Mouse (Mus musculus) ES-Bruce4 (cell line): Measurements from ENCODE around the gene Fastk. TPM values are rescaled to one million over a fixed set of nuclear protein-coding genes. Genes with fewer than 3 reads are reported as not detected.

Source experiments
- H3K27ac ChIP-seq: 2 replicates; pipeline ENCODE4 v1.5.1; 2012; ENCODE audit warnings: low read length, inconsistent platforms; ENCODE audit not compliant: insufficient read depth
- H3K27me3 ChIP-seq: 2 replicates; pipeline ENCODE4 v1.6.1; 2012; ENCODE audit warnings: mild to moderate bottlenecking, low read length, inconsistent platforms; ENCODE audit not compliant: control insufficient read depth, poor library complexity, insufficient read depth, severe bottlenecking
- H3K36me3 ChIP-seq: 2 replicates; pipeline ENCODE4 v1.6.1; 2012; ENCODE audit warnings: inconsistent platforms, mild to moderate bottlenecking, low read length, moderate library complexity; ENCODE audit not compliant: control insufficient read depth, poor library complexity, insufficient read depth, severe bottlenecking
- H3K4me1 ChIP-seq: one replicate; pipeline ENCODE4 v1.8.1; 2011; ENCODE audit warnings: low read length; ENCODE audit not compliant: control insufficient read depth, insufficient read depth
- H3K4me3 ChIP-seq: 2 replicates; pipeline ENCODE4 v1.5.1; 2011; ENCODE audit warnings: low read depth, mild to moderate bottlenecking, low read length
- H3K9ac ChIP-seq: 2 replicates; pipeline ENCODE4 v1.6.1; 2012; ENCODE audit warnings: low read depth, mild to moderate bottlenecking, inconsistent platforms; ENCODE audit not compliant: poor library complexity, severe bottlenecking
- H3K9me3 ChIP-seq: replicated peaks from 2 replicates; pipeline ENCODE4 v1.6.1; 2012; ENCODE audit warnings: mild to moderate bottlenecking, low read length, inconsistent platforms; ENCODE audit not compliant: control insufficient read depth, poor library complexity, insufficient read depth, severe bottlenecking
- CTCF ChIP-seq: IDR thresholded peaks from one replicate; pipeline ENCODE4 v1.8.1; 2011; ENCODE audit warnings: low read depth, low read length
- EP300 ChIP-seq: IDR thresholded peaks from 2 replicates; pipeline ENCODE4 v1.6.1; 2011; ENCODE audit warnings: low read depth, low read length; ENCODE audit not compliant: insufficient read depth
- POLR2A ChIP-seq: IDR thresholded peaks from one replicate; pipeline ENCODE4 v1.8.1; 2011; ENCODE audit warnings: low read length; ENCODE audit not compliant: insufficient read depth
- polyA plus RNA-seq: library from polyadenylated mRNA; stranded (reverse); fragments of >200 nt; gene quantifications from 2 replicates; pipeline ENCODE4 v1.2.4, GENCODE M21; 2011; ENCODE audit warnings: low read depth; ENCODE audit not compliant: missing spikeins, insufficient read depth, insufficient read length

Gene Fastk
- polyA plus RNA-seq, 1 experiment = 51.6 TPM

- Histone ChIP-seq H3K9ac (peak overlapping the region; percentile 81), H3K36me3 (no peaks in the 10 kb centered on the region), H3K27me3 (no peaks in the 10 kb centered on the region), H3K27ac (peak overlapping the region; percentile 24; the same call in 1 of the 2 replicates), H3K4me1 (peaks cover 10% of the 10 kb centered on the region), H3K9me3 (no peaks in the 10 kb centered on the region), H3K4me3 (peak overlapping the region; percentile 79)
- TF ChIP-seq CTCF (no peak), POLR2A (no peak), EP300 (no peak)
Observed at GRCm38 (mm10) chr5:24424004-24424781, 20.9 kb downstream of the Fastk start.

- Histone ChIP-seq H3K36me3 (no peaks in the 10 kb centered on the region), H3K4me3 (peak within 1 kb of the TSS; percentile 98), H3K4me1 (peaks cover 10% of the 10 kb centered on the region)
Observed at GRCm38 (mm10) chr5:24423129-24424003, 21.7 kb downstream of the Fastk start, which contains the start of the genes Cdk5 and Slc4a2. Cdk5 (minus strand) TSS chr5:24423530. Slc4a2 (plus strand) TSS chr5:24423837.

GRCm38 (mm10) chr5:24420381-24420780, 24.7 kb downstream of the Fastk start:
- Histone ChIP-seq H3K27ac (no peak overlapping the region), H3K4me1 (peaks cover 3% of the 10 kb centered on the region), H3K4me3 (no peak overlapping the region), H3K9ac (no peak overlapping the region), H3K27me3 (no peaks in the 10 kb centered on the region), H3K9me3 (no peaks in the 10 kb centered on the region), H3K36me3 (no peaks in the 10 kb centered on the region)
- TF ChIP-seq EP300 (no peak), POLR2A (no peak), CTCF (no peak)

More at GRCm38 (mm10) chr5:24423129-24424003, 21.7 kb downstream of the Fastk start, which contains the start of the genes Cdk5 and Slc4a2:
- peak within 1 kb of the TSS; percentile 81 for H3K9ac ChIP-seq
- peak within 1 kb of the TSS; percentile 24; the same call in 1 of the 2 replicates for H3K27ac ChIP-seq
- no peaks in the 10 kb centered on the region for H3K9me3 ChIP-seq
- no peaks in the 10 kb centered on the region for H3K27me3 ChIP-seq
- TF ChIP-seq POLR2A (peak; percentile 39), CTCF (no peak)

- Histone ChIP-seq H3K4me3 (no peak overlapping the region), H3K9ac (no peak overlapping the region), H3K9me3 (no peaks in the 10 kb centered on the region), H3K4me1 (peaks cover 3% of the 10 kb centered on the region), H3K36me3 (no peaks in the 10 kb centered on the region), H3K27ac (no peak overlapping the region), H3K27me3 (no peaks in the 10 kb centered on the region)
- TF ChIP-seq CTCF (no peak), EP300 (no peak), POLR2A (no peak)
Observed at GRCm38 (mm10) chr5:24417587-24417986, 27.5 kb downstream of the Fastk start.

- peak overlapping the region; percentile 40 for H3K4me3 ChIP-seq
- no peaks in the 10 kb centered on the region for H3K27me3 ChIP-seq
- TF ChIP-seq POLR2A (no peak), CTCF (peak; percentile 56)
- H3K27ac ChIP-seq = no peak overlapping the region
- peaks cover 3% of the 10 kb centered on the region for H3K4me1 ChIP-seq
- H3K9ac ChIP-seq = no peak overlapping the region
- H3K36me3 ChIP-seq = no peaks in the 10 kb centered on the region
- no peaks in the 10 kb centered on the region for H3K9me3 ChIP-seq
Observed at GRCm38 (mm10) chr5:24416222-24416736, 28.8 kb downstream of the Fastk start.
